ENCODE assay signal across 19 mouse cellular contexts in the genomic region with DNA sequence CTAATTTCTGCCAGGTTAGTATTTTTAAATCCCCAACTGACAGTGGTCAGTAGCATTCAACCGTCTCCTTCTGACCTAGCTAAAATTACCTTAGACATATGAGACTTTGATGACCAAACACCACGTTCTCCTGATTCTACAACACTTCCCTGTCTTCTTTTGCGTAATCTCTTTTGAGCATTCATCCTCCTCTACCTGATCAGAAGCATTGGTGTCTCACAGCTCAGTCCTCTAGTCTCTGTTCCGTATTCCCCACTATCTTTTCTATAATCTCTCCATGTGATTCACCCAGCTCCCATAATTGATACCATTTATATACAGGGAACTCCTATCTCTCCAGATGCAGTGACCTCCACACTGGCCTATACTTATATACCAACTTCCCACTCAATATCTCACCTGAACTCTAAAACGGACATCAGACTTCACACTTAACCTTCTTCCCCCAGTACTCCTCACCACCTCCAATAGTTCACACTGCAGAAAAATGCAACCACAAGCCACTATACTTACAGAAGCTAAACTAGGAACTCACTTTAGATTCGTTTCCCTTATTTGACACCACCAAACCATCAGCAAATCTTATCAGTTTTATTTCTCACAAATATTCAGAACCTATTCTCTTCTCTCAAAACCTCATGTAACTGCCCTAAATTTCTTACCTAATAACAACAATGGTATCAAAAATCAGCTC. TPM values are rescaled to one million over a fixed set of nuclear protein-coding genes. Genes with fewer than 3 reads are reported as not detected.
A peak's percentile ranks its signal among the peaks of the same experiment; 100 is the strongest.
DNase-seq lines count a peak whose midpoint lies in the region; ATAC-seq lines count a peak whose summit lies in the region.
"Had no signal": no experiment of that assay in that cellular context is flagged by ENCODE, and none has a peak within 500 bp of the region (broad histone marks: within the 10 kb centered on the region; RNA-seq: fewer than 3 reads in every experiment).

No protein-coding gene starts in this region.

- ATAC-seq in common myeloid progenitor, adult 5-6 weeks (replicated peaks; ENCODE audit: low read depth, poor library complexity, severe bottlenecking), result peak; percentile 82
- peak; percentile 80 for ATAC-seq in megakaryocyte, adult 5-6 weeks (ENCODE audit: poor library complexity, severe bottlenecking)
- peak; percentile 49; the same call in 1 of the 2 replicates for ATAC-seq in neutrophil, adult 5-6 weeks (ENCODE audit: extremely low read depth, insufficient number of reproducible peaks, low FRiP score, poor library complexity, severe bottlenecking)
- ATAC-seq: forebrain, embryonic 14.5 days; forebrain, postnatal 0 days; hindbrain, embryonic 16.5 days; Patski had no signal

- DNase-seq in A20 (ENCODE audit: low read depth, low spot score) (peak; percentile 68), MN1 (ENCODE audit: low spot score) (no peak)
- no peak for DNase-seq in urinary bladder, postnatal 4 days (ENCODE audit: low spot score in 2 of 2)
- no peak for DNase-seq in kidney, postnatal 10 days
- DNase-seq: adrenal gland, postnatal 10 days; adrenal gland, postnatal 36 days; cerebellum, adult 18-20 months; cerebellum, adult 9-10 months; cerebellum, postnatal 14 days; forebrain, postnatal 0 days; gastrocnemius, postnatal 36 days; heart, adult 11 months had no signal

RNA-seq across cellular contexts. Expression of gene Cep85l, which starts 5.7 kb away (rescaled TPM):
- total RNA-seq in common myeloid progenitor, adult 5-6 weeks (2017), result 24.1 and 30.8 TPM in 2 replicates
- 24.1 and 24.6 TPM in 2 replicates for total RNA-seq in megakaryocyte, adult 5-6 weeks (2015)
- 32.9 and 33.4 TPM in 2 replicates for total RNA-seq in megakaryocyte, adult 5-6 weeks (2017)
- total RNA-seq in neutrophil, adult 5-6 weeks (2017), result 17.3 and 18.3 TPM in 2 replicates

RNA-seq across cellular contexts. Expression of gene Pln, which starts 36.6 kb away (rescaled TPM):
- total RNA-seq in common myeloid progenitor, adult 5-6 weeks (2017), result 1.2 TPM in 1 of 2 replicates, not detected in the other
- total RNA-seq in megakaryocyte, adult 5-6 weeks (2015), result not detected in 2 replicates
- total RNA-seq in megakaryocyte, adult 5-6 weeks (2017), result 0.08 TPM in 1 of 2 replicates, not detected in the other
- 0.25 TPM in 1 of 2 replicates, not detected in the other for total RNA-seq in neutrophil, adult 5-6 weeks (2017)
- total RNA-seq: ES-E14 had no signal
